Mouse (Mus musculus): ENCODE data around the gene Auts2.

- TF ChIP-seq POLR2A (IDR thresholded peaks at IDR 0.05; ENCODE audit: borderline replicate concordance, extremely low read depth, low read depth, low read length), result no peak
- TF ChIP-seq CTCF (IDR thresholded peaks at IDR 0.05; ENCODE audit: insufficient read depth, low read length), result no peak
These were observed 210.6 kb downstream of the Auts2 start for GRCm38 (mm10) chr5:132332521-132332920.

Measured in lung, adult 2 months (tissue).